Comparison of ENCODE assay signal across 8 mouse cellular contexts in the genomic region with DNA sequence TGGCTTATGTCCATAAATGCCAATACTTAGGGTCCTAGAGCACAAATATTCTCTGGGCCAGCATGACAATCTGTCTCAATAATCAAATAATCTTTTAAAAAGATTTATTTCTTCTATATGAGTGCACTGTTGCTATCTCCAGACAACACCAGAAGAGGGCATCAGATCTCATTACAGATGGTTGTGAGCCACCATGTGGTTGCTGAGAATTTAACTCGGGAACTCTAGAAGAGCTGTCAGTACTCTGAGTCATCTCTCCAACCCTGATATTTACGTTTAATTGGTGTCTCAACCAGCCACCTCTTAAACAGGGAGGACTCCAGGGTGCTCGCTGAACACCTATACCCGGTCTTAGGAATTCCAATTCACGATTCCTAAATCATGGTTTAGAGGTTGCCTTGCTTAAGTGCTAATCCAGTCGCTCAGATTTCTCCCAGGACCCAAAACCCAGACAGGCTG. TPM values are rescaled to one million over a fixed set of nuclear protein-coding genes. Genes with fewer than 3 reads are reported as not detected.
DNase-seq lines count a peak whose midpoint lies in the region; ATAC-seq and TF ChIP-seq lines count a peak whose summit lies in the region.
"Not testable (repeated sequence)": the region's sequence is repeated elsewhere in the genome, so short reads cannot be mapped to it uniquely, and the experiment has no call there.

No protein-coding gene starts in this region.

- 0 out of 2 replicates have a peak, but pooled peaks have one; percentile 36 for ATAC-seq in hindbrain, embryonic 15.5 days (ENCODE audit: low FRiP score, low read depth)
- not testable (repeated sequence) for ATAC-seq in liver, embryonic 14.5 days (ENCODE audit: insufficient read depth); stomach, embryonic 16.5 days (ENCODE audit: insufficient read depth, low FRiP score)
- ATAC-seq in midbrain, embryonic 16.5 days, result peak; percentile 54; the same call in 1 of the 2 replicates

- not testable (repeated sequence) for H3K4me1 ChIP-seq in MEL (ENCODE audit: control insufficient read depth in 1 of 2, insufficient read depth in 2 of 2, low read length in 2 of 2); hindbrain, embryonic 15.5 days (replicated peaks); liver, embryonic 14.5 days (replicated peaks; ENCODE audit: control insufficient read depth in 2 of 2, insufficient read depth in 2 of 2, low read length in 1 of 2); midbrain, embryonic 16.5 days (ENCODE audit: control insufficient read depth, insufficient read depth, low read length); stomach, embryonic 16.5 days (ENCODE audit: control insufficient read depth, insufficient read depth, low read length)

- DNase-seq in MEL (ENCODE audit: low read depth, low spot score); liver, embryonic 14.5 days (ENCODE audit: low read depth in 3 of 3, low spot score in 3 of 3): not testable (repeated sequence)
- peak; percentile 49 to 58 for DNase-seq in cerebellum, postnatal 10 days
- DNase-seq in frontal cortex, adult 2 months (ENCODE audit: extremely low spot score in 1 of 2, low spot score in 1 of 2), result peak; percentile 20 to 62
- DNase-seq in layer of hippocampus, adult 2 months (ENCODE audit: low spot score in 2 of 2), result peak; percentile 21 to 41

- peaks cover 5 to 13% of the 10 kb centered on the region in 2 experiments for H3K36me3 ChIP-seq in MEL (ENCODE audit: control insufficient read depth in 1 of 2, insufficient read depth in 2 of 2, low read length in 2 of 2)
- H3K36me3 ChIP-seq in hindbrain, embryonic 15.5 days, result peaks cover 23% of the 10 kb centered on the region
- H3K36me3 ChIP-seq in liver, embryonic 14.5 days (replicated peaks; ENCODE audit: control insufficient read depth, insufficient read depth, low read depth), result peaks cover 33% of the 10 kb centered on the region
- H3K36me3 ChIP-seq in midbrain, embryonic 16.5 days (ENCODE audit: control insufficient read depth, insufficient read depth, low read length), result not testable (repeated sequence)
- peaks cover 32% of the 10 kb centered on the region for H3K36me3 ChIP-seq in stomach, embryonic 16.5 days (ENCODE audit: control insufficient read depth, insufficient read depth, low read length)

- peaks cover 10% of the 10 kb centered on the region for H3K79me2 ChIP-seq in MEL (ENCODE audit: control insufficient read depth, insufficient read depth, low read length, poor library complexity)

- peak overlapping the region; percentile 70 for H3K27ac ChIP-seq in MEL (ENCODE audit: control insufficient read depth, low read depth, low read length)
- H3K27ac ChIP-seq in hindbrain, embryonic 15.5 days (replicated peaks), result peak overlapping the region; percentile 41; the same call in 1 of the 2 replicates
- peak overlapping the region; percentile 29; the same call in 1 of the 2 replicates for H3K27ac ChIP-seq in layer of hippocampus, adult 2 months
- H3K27ac ChIP-seq in liver, embryonic 14.5 days; midbrain, embryonic 16.5 days (ENCODE audit: low read length): not testable (repeated sequence)
- peak overlapping the region; percentile 75; the same call in 1 of the 2 replicates for H3K27ac ChIP-seq in stomach, embryonic 16.5 days (ENCODE audit: low read length)

- TF ChIP-seq RAD21 in MEL (IDR thresholded peaks at IDR 0.05; ENCODE audit: low read depth, low read length), result not testable (repeated sequence)

- 46% methylated on average over 6 of the region's 6 CpGs for WGBS in hindbrain, embryonic 15.5 days
- WGBS in liver, embryonic 14.5 days (ENCODE audit: insufficient replicate concordance), result 50% methylated on average over 6 of the region's 6 CpGs
- 41% methylated on average over 6 of the region's 6 CpGs for WGBS in midbrain, embryonic 16.5 days
- WGBS in stomach, embryonic 16.5 days, result 54% methylated on average over 6 of the region's 6 CpGs

- peak in 1 of 3 experiments; percentile 50; a peak in 3 of 6 replicates for TF ChIP-seq CTCF in MEL (IDR thresholded peaks at IDR 0.05 in 2 of 3, conservative IDR thresholded peaks at IDR 0.05 in 1 of 3; ENCODE audit: control insufficient read depth in 1 of 3, insufficient read depth in 1 of 3, low read depth in 2 of 3, low read length in 3 of 3, poor library complexity in 1 of 3, severe bottlenecking in 1 of 3)
- peak; percentile 74 for TF ChIP-seq CTCF in layer of hippocampus, adult 2 months (conservative IDR thresholded peaks at IDR 0.05)
- peak; percentile 8; the same call in 1 of the 2 replicates for TF ChIP-seq CTCF in liver, embryonic 14.5 days (IDR thresholded peaks at IDR 0.05; ENCODE audit: low read depth)

- not testable (repeated sequence) for H3K27me3 ChIP-seq in MEL (ENCODE audit: control insufficient read depth in 1 of 2, insufficient read depth in 2 of 2, low read length in 2 of 2); hindbrain, embryonic 15.5 days; liver, embryonic 14.5 days (ENCODE audit: control insufficient read depth, insufficient read depth, low read length); midbrain, embryonic 16.5 days (ENCODE audit: control insufficient read depth, insufficient read depth, low read depth, low read length); stomach, embryonic 16.5 days (ENCODE audit: control insufficient read depth, insufficient read depth, low read length)

- H3K9ac ChIP-seq in MEL (ENCODE audit: control insufficient read depth, low read depth, low read length, poor library complexity, severe bottlenecking), result peak overlapping the region; percentile 76
- H3K9ac ChIP-seq in hindbrain, embryonic 15.5 days, result peak overlapping the region; percentile 65
- peak overlapping the region; percentile 75 for H3K9ac ChIP-seq in liver, embryonic 14.5 days (replicated peaks)
- H3K9ac ChIP-seq in midbrain, embryonic 16.5 days (ENCODE audit: low read depth, low read length), result peak overlapping the region; percentile 78
- peak overlapping the region; percentile 84 for H3K9ac ChIP-seq in stomach, embryonic 16.5 days (ENCODE audit: low read length)

- not testable (repeated sequence) for TF ChIP-seq POLR2A in MEL (IDR thresholded peaks at IDR 0.05; ENCODE audit: control insufficient read depth in 1 of 2, insufficient read depth in 1 of 2, low read depth in 1 of 2, low read length in 2 of 2, poor library complexity in 1 of 2)

- H3K9me3 ChIP-seq in MEL (replicated peaks; ENCODE audit: insufficient read depth, low read length); hindbrain, embryonic 15.5 days; midbrain, embryonic 16.5 days (replicated peaks; ENCODE audit: control insufficient read depth, low read length, poor library complexity, severe bottlenecking): not testable (repeated sequence)
- peaks cover 16% of the 10 kb centered on the region for H3K9me3 ChIP-seq in liver, embryonic 14.5 days (ENCODE audit: control insufficient read depth, low read length)
- peaks cover 26% of the 10 kb centered on the region for H3K9me3 ChIP-seq in stomach, embryonic 16.5 days (replicated peaks; ENCODE audit: control insufficient read depth, low read length)

- H3K4me3 ChIP-seq in MEL (ENCODE audit: control insufficient read depth in 1 of 2, insufficient read depth in 1 of 2, low read depth in 2 of 2, low read length in 2 of 2), result peak overlapping the region; percentile 72 to 85
- H3K4me3 ChIP-seq in hindbrain, embryonic 15.5 days, result peak overlapping the region; percentile 71
- H3K4me3 ChIP-seq in layer of hippocampus, adult 2 months, result peak overlapping the region; percentile 67
- H3K4me3 ChIP-seq in liver, embryonic 14.5 days (ENCODE audit: insufficient read depth in 1 of 2, low read depth in 2 of 2, low read length in 2 of 2), result peak overlapping the region; percentile 72 to 74
- H3K4me3 ChIP-seq in midbrain, embryonic 16.5 days (ENCODE audit: low read depth, low read length), result peak overlapping the region; percentile 76
- H3K4me3 ChIP-seq in stomach, embryonic 16.5 days (replicated peaks; ENCODE audit: low read length), result peak overlapping the region; percentile 77

- peak overlapping the region; percentile 77 for H3K4me2 ChIP-seq in hindbrain, embryonic 15.5 days
- peak overlapping the region; percentile 76 for H3K4me2 ChIP-seq in liver, embryonic 14.5 days (ENCODE audit: low read depth)
- peak overlapping the region; percentile 76 for H3K4me2 ChIP-seq in midbrain, embryonic 16.5 days (ENCODE audit: low read length)
- H3K4me2 ChIP-seq in stomach, embryonic 16.5 days (ENCODE audit: low read depth, low read length), result peak overlapping the region; percentile 73

- TF ChIP-seq EP300 in MEL (IDR thresholded peaks at IDR 0.05; ENCODE audit: low read depth in 1 of 2, low read length in 2 of 2); liver, embryonic 14.5 days (IDR thresholded peaks at IDR 0.05; ENCODE audit: low read depth): not testable (repeated sequence)

TF ChIP-seq in MEL, 35 proteins besides CTCF, POLR2A, EP300 and RAD21:
- TF ChIP-seq TCF12 (IDR thresholded peaks at IDR 0.05; ENCODE audit: low read depth, low read length), result 0 out of 2 replicates have a peak, but pooled peaks have one; percentile 14
- peak; percentile 6; the same call in 1 of the 2 replicates for TF ChIP-seq SMC3 (IDR thresholded peaks at IDR 0.05; ENCODE audit: low read depth, low read length)
- TF ChIP-seq SIN3A (IDR thresholded peaks at IDR 0.05; ENCODE audit: low read length), result 0 out of 2 replicates have a peak, but pooled peaks have one; percentile 10
- TF ChIP-seq MYC (IDR thresholded peaks at IDR 0.05; ENCODE audit: low read depth, low read length), result peak; percentile 52; the same call in 1 of the 2 replicates
TF ChIP-seq in MEL: peak in this region for 4; not testable (repeated sequence) for 31.

RNA-seq across cellular contexts. Expression of gene Srpk2, which starts 27.3 kb away (rescaled TPM):
- 11.2 and 13.3 TPM in 2 replicates for total RNA-seq in MEL (2012; rRNA removed)
- polyA plus RNA-seq in MEL (2012; ENCODE audit: insufficient read depth in 1 of 2, insufficient read length in 2 of 2, low read depth in 1 of 2, low replicate concordance in 2 of 2, missing spikeins in 1 of 2), result 10 to 100 TPM; 16.9 to 41.7 TPM
- 86.6 and 90.8 TPM in 2 replicates for polyA plus RNA-seq in frontal cortex, adult 2 months (2012; rRNA removed)
- polyA plus RNA-seq in hindbrain, embryonic 15.5 days (2015; fragmentation: Nextera tagmentation; extraction: Ambion mirVana), result 96.7 and 101 TPM in 2 replicates
- total RNA-seq in layer of hippocampus, adult 2 months (2021), result 100 to 1,000 TPM; 142 to 155 TPM
- polyA plus RNA-seq in liver, embryonic 14.5 days (2012; rRNA removed), result 1.9 and 3.2 TPM in 2 replicates
- 5.4 and 6.8 TPM in 2 replicates for polyA plus RNA-seq in liver, embryonic 14.5 days (2014; fragmentation: Nextera tagmentation; extraction: Ambion mirVana)
- 105 and 112 TPM in 2 replicates for polyA plus RNA-seq in midbrain, embryonic 16.5 days (2015; fragmentation: Nextera tagmentation; extraction: Ambion mirVana)
- 33.9 and 36.2 TPM in 2 replicates for polyA plus RNA-seq in stomach, embryonic 16.5 days (2015; fragmentation: Nextera tagmentation; extraction: Ambion mirVana)
